Mouse (Mus musculus) liver, embryonic 18 days (tissue): ENCODE measurements around the gene Rpl32. TPM values are rescaled to one million over a fixed set of nuclear protein-coding genes. Genes with fewer than 3 reads are reported as not detected.

Source experiments
- polyA plus RNA-seq: library from polyadenylated mRNA; depleted of rRNA; stranded (reverse); fragments of >200 nt; gene quantifications from 2 replicates; pipeline ENCODE4 v1.2.3, GENCODE M21; 2012; rRNA removed

The Rpl32 gene
- polyA plus RNA-seq: 1,768 and 1,872 TPM in 2 replicates

DNA sequence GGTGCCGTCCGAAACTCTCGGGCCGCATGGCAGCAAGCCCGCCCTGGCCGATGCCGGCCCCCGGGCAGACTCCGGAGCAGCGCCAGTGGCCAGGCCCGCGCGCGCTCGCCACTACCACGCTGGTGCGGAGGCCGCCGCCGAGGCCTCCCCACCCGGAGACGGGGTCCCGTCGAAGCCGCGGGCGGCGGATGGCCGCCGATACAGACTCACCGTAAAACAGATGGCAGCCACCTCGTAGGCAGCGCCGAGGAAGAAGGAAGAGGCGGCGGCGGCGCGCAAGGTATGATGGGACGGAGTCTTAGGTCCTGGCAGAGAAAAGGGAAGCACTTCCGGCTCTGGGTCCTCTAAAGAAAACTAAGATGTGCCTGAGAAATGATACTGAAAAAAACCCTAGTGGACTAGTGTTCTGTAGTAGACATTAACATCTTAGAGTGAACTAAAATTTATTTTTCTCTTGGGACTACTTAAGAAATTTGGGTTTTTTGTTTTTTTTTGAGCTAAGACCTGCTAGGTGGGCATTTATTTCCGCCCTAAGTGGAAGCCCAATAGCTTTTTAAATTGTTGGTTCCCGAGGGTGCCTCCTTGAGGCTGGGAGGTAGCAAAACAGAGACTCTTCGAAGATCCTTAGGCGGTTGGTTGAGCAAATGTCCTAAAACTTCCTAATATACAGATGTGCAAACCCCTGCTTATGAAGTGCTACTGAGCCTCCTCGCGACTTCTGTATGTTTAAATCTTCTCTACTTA lies at the start of gene Rpl32:
Gene Rpl32, minus strand, starts transcription at position 260 of the 744 bp plus-strand sequence.

DNA sequence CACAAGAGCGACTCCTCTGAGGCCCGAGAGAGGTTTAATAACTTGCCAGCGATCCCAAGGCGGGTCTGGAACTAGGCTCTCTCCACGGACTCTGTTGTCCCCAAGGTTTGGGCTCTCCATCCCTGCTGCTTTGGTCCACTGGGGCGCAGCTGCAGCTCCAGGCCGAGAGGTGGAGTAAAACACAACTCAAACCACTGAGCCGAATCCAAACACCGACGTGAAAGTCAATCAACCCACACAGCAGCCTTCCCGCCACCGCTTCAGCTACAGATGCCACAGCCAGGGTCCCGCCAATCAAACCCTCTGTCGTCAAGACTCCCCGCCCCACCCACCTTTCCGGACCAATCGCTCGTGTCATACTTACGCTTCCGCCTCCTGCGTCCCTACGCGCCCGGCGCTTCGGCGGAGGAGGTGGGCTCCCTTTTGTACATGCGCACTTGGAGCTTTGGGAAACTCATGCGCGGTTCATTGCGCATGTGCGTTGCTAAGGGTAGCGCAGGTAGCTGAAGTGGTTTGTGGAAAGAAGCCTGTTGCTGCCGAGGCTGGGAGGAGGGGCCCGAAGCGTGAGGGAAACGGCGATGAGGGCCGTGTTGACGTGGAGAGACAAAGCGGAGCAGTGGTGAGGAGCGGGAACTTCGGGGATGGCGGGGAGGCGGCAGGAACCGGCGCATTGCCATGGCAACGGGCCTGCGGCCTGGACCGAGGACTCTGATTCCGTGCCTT lies 44.7 kb upstream of the Rpl32 start, which contains the start of the genes Mbd4 and Ift122:
Gene Mbd4, minus strand, starts transcription at position 281 of the 723 bp plus-strand sequence.
Gene Ift122, plus strand, starts transcription at position 380 of the 723 bp plus-strand sequence.

DNA sequence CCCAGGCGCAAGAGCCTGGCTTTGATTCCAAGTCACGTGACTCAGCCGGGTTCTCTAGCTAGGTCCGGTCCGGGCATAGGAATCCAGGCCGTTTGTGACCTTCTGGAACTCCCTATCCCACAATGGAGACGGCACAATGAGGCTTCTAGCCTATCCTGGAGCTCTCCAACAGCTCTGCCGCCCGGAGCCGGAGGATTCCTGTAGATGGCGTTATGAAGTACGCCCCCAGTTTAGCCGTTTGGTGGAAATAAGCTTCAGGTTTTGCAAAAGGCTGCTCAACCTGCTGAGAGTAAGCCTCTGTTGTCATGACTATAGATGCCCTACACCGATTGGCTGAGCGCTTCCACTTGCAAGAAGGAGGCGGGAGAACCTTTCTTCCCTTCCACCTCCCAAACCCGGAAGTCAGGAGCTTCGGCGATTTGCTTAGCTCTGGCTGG lies 29.6 kb upstream of the Rpl32 start, which contains the start of gene Efcab12:
Gene Efcab12, minus strand, starts transcription at position 252 of the 437 bp plus-strand sequence.

DNA sequence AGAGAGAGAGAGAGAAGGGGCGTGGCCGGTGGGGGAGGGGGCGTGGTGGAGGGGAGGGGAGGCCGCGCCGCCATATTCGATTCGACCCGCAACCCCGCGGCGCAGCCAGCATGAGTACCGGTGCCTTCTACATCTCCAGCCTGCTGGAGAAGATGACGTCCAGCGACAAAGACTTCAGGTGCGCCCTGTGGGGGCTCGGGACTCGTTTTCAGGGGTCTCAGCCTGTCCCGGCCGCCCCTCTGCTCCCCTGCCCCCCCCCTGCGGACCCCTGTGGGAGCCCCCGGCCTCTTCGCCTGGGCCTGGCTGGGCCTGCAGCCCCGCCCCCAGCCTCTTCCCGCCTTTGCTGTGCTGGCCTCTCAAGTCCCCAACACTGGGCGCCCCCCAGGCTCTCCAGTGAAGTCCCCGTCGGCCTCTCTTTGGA lies 34.0 kb downstream of the Rpl32 start, which contains the start of gene Cand2:
Gene Cand2, plus strand, starts transcription at position 38 of the 421 bp plus-strand sequence.

DNA sequence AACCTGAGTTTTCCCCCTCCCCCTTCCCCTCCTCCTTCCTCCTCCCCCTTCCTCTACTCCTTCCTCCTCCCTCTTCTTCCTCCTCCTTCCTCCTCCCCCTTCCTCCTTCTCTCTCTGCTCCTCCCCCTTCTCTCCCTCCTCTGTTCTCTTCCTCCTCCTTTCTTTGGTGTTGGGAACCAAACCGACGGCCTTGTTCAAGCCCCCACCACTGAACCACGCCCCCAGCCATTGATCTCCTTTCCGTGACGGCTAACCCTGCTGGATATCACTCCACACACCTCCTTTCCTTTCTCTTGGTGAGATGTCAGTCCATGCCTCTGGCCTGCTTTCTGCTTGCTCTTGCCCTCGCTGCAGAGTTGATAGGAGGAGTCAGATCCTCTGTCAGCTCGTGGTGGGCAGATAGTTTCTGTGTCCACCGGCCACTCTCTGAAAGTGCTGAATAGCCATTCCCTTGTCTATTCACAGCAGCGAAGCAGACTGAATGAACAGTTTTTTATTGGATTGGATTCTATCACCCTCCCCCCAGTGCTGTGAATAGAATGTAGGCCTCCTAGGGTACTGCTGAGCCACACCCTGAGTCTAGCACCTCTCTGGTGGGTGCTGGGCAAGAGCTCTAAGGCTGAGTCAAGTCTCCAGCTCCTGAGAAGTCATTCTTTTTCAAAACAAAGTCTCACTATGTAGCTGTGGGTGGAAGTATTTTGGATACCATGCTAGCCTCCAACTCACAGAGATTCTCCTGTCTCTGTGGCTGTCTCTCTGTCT lies 46.4 kb downstream of the Rpl32 start, which contains the start of gene Tmem40:
Gene Tmem40, minus strand, starts transcription at position 416 of the 762 bp plus-strand sequence.

Other genes starting within 250 kb of the Rpl32 start
- 21.7 and 29.0 TPM in 2 replicates for gene Mkrn2os, start 216.2 kb downstream of the Rpl32 start, polyA plus RNA-seq
- 11.6 and 15.1 TPM in 2 replicates for gene Mkrn2, start 206.8 kb downstream of the Rpl32 start, polyA plus RNA-seq
- 58.9 and 66.0 TPM in 2 replicates for gene Raf1, start 132.1 kb downstream of the Rpl32 start, polyA plus RNA-seq
- gene Tmem40, start 46.3 kb downstream of the Rpl32 start, polyA plus RNA-seq: 23.6 and 25.5 TPM in 2 replicates
- 1.2 and 1.4 TPM in 2 replicates for gene Cand2, start 34.2 kb downstream of the Rpl32 start, polyA plus RNA-seq
- 0.12 and 0.13 TPM in 2 replicates for gene Efcab12, start 29.7 kb upstream of the Rpl32 start, polyA plus RNA-seq
- 3.7 and 3.9 TPM in 2 replicates for gene Mbd4, start 44.6 kb upstream of the Rpl32 start, polyA plus RNA-seq
- 2.0 TPM in 2 replicates for gene Ift122, start 44.7 kb upstream of the Rpl32 start, polyA plus RNA-seq
- 0.04 and 0.05 TPM in 2 replicates for gene Rho, start 123.0 kb upstream of the Rpl32 start, polyA plus RNA-seq
- gene H1foo, start 136.2 kb upstream of the Rpl32 start, polyA plus RNA-seq: not detected in 2 replicates
- 17.9 and 23.0 TPM in 2 replicates for gene Plxnd1, start 186.3 kb upstream of the Rpl32 start, polyA plus RNA-seq